Mouse (Mus musculus): ENCODE results near the gene L3mbtl4. TPM values are rescaled to one million over a fixed set of nuclear protein-coding genes. Genes with fewer than 3 reads are reported as not detected.

Gene L3mbtl4
- polyA plus RNA-seq, 1 experiment from 2014 or later, result not detected

DNA sequence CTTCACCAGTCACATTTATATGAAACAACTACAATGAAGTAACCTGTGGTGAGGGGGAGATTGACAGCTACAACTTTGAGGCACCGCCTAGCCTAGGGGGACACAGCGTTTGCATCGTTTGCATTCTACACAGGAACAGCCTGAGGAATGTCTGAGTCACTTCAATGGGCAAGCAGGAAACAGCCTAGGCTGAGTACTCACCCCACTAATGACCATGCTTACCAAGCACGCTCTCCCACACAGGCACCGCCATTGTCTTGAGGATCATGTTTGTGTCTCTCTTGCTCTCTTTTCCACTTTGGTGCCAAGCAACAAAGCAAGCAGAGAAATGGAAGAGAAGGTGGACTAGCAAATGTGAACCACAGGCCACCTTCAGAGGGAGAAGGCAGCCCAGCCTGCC, 484.8 kb downstream of the L3mbtl4 start:
- Histone ChIP-seq H3K4me1 (no peaks in the 10 kb centered on the region), H3K36me3 (no peaks in the 10 kb centered on the region), H3K27me3 (ENCODE audit: low read depth, poor library complexity, severe bottlenecking) (no peaks in the 10 kb centered on the region), H3K9me3 (replicated peaks) (no peaks in the 10 kb centered on the region), H3K4me3 (no peak overlapping the region), H3K27ac (no peak overlapping the region)
- 73% methylated on average over 5 of the region's 5 CpGs for WGBS
- no peak for DNase-seq (ENCODE audit: low spot score)

DNA sequence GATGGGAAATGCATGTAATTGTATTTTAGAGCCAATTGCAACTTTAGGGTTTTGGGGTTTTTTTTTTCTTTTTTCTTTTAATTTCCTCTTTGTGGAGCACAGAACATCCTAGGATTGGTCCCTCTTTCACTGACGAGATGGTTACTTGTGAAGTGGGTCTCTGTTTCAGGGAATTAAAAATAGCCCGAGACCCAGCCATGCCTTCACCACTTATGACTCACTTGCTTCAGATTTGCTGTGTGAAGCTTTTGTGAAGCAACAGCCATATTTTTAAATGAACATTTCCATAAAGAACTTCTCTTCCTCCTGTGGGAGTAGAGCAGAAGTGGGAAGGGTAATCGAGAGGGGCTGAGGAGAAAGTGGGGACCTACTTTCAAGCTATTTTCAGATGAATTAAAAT, 485.3 kb downstream of the L3mbtl4 start:
- Histone ChIP-seq H3K4me1 (no peaks in the 10 kb centered on the region), H3K27ac (no peak overlapping the region), H3K9me3 (replicated peaks) (no peaks in the 10 kb centered on the region), H3K36me3 (no peaks in the 10 kb centered on the region), H3K27me3 (ENCODE audit: low read depth, poor library complexity, severe bottlenecking) (no peaks in the 10 kb centered on the region), H3K4me3 (no peak overlapping the region)
- WGBS, result 91% methylated on average over 3 of the region's 3 CpGs
- DNase-seq (ENCODE audit: low spot score), result no peak

DNA sequence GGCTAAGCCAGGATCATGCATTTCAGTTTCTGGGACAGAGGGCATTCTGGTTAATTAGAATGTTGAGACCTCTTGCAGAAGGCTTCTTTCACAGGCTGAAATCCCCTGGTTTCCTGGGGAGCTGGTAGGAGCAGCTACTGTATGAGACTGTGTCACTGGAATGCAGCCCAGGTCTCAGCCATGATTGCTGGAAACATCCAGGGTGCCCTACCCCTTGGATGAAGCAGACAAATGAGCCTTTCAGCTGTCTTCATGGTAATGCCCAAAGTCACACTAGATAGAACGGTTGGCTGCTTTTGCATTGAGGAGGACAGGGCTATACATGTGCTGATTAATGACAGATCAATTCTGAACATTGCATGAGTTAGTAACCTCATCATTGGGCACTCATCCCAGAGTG, 486.4 kb downstream of the L3mbtl4 start:
- no peaks in the 10 kb centered on the region for H3K36me3 ChIP-seq
- no peaks in the 10 kb centered on the region for H3K27me3 ChIP-seq (ENCODE audit: low read depth, poor library complexity, severe bottlenecking)
- H3K4me1 ChIP-seq, result no peaks in the 10 kb centered on the region
- H3K27ac ChIP-seq, result no peak overlapping the region
- DNase-seq (ENCODE audit: low spot score), result no peak
- WGBS, result 93% methylated on average over 1 of the region's 1 CpGs
- no peaks in the 10 kb centered on the region for H3K9me3 ChIP-seq (replicated peaks)
- H3K4me3 ChIP-seq, result no peak overlapping the region

DNA sequence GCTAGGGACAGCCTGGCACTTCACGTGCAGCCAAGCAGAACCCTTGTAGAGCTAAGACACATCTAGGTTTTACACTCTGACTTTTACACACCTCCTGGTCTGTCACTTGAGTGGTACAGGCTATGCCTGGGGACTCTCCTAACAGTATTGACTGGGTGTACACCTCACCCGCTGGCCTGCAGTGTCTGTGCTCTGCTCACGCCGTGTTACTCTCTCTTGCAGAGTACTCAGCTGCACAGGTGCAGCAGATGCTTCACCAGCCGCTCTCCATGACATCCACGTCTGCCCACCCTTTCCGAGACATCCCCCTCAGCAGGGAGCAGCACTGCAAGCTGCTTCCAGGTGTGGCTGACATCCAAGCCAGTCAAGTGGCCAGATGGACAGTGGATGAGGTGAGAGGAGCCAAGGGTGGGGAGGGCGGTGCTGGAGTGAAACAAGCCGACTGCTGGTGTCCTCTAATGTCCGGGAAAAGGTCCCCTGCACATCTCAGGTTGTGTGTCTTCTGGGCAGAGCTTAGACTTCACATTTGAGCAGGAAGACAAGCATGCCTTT, 490.8 kb downstream of the L3mbtl4 start:
- H3K27me3 ChIP-seq (ENCODE audit: low read depth, poor library complexity, severe bottlenecking), result no peaks in the 10 kb centered on the region
- H3K27ac ChIP-seq, result no peak overlapping the region
- WGBS, result 85% methylated on average over 10 of the region's 10 CpGs
- no peaks in the 10 kb centered on the region for H3K36me3 ChIP-seq
- H3K4me3 ChIP-seq, result no peak overlapping the region
- H3K9me3 ChIP-seq (replicated peaks), result no peaks in the 10 kb centered on the region
- DNase-seq (ENCODE audit: low spot score), result no peak
- no peaks in the 10 kb centered on the region for H3K4me1 ChIP-seq

DNA sequence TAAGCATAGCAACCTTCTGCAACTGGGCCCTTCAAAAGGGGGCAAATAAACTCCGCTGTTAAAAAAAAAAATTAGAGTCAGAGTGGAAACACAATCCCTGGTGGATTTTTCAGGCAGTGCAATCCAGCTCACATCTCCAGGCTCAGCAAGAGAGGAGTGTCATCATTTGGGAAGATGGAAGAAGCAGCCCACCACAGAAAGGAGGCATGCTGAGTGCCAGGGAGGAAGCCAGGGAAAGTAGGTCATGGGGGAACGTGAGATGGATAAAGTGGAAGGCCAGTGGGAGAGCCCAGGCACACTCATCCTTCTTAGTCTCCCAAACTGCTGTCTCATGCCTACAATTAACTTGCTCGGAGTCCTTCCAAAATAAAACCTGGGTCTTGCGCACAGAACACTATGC, 496.0 kb downstream of the L3mbtl4 start:
- no peak overlapping the region for H3K27ac ChIP-seq
- no peaks in the 10 kb centered on the region for H3K9me3 ChIP-seq (replicated peaks)
- no peaks in the 10 kb centered on the region for H3K27me3 ChIP-seq (ENCODE audit: low read depth, poor library complexity, severe bottlenecking)
- H3K4me3 ChIP-seq, result no peak overlapping the region
- H3K4me1 ChIP-seq, result no peaks in the 10 kb centered on the region
- 86% methylated on average over 4 of the region's 4 CpGs for WGBS
- H3K36me3 ChIP-seq, result no peaks in the 10 kb centered on the region
- no peak for DNase-seq (ENCODE audit: low spot score)

DNA sequence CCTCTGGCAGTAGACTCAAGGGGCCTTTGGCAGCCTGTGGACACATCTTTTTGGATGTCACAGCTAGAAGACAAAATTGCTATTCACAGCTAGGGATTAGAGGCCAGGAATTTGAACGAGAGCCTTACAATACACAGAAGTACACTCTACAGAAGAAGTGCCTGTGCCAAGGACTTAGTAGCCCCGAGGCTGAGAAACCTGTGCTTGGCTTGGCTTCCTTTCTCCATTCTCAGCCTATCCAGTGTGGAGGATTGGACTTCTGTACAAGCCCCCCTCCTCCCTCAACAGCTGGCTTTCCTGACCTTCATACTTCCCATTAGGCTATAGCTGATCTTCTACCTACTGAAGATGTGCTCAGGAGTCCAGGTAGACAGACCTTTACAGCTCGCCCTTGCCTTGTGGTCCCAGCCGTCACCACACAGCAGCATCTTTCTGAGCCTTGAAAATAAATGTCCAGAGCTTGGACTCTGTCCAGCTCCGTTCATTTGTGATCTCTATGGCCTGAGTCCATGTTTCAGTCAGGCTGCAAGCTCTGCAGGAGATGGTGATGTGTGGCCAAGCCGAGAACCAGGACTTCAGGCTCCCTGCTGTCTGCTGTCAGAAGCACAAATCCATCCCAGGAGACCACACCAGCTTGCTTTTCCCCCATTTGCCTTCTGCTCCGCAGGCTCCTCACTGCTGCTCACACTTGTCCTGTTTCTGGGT, 497.6 kb downstream of the L3mbtl4 start:
- Histone ChIP-seq H3K36me3 (no peaks in the 10 kb centered on the region), H3K4me3 (no peak overlapping the region), H3K9me3 (replicated peaks) (no peaks in the 10 kb centered on the region), H3K27ac (no peak overlapping the region), H3K4me1 (no peaks in the 10 kb centered on the region), H3K27me3 (ENCODE audit: low read depth, poor library complexity, severe bottlenecking) (no peaks in the 10 kb centered on the region)
- 78% methylated on average over 7 of the region's 7 CpGs for WGBS
- DNase-seq (ENCODE audit: low spot score), result no peak

DNA sequence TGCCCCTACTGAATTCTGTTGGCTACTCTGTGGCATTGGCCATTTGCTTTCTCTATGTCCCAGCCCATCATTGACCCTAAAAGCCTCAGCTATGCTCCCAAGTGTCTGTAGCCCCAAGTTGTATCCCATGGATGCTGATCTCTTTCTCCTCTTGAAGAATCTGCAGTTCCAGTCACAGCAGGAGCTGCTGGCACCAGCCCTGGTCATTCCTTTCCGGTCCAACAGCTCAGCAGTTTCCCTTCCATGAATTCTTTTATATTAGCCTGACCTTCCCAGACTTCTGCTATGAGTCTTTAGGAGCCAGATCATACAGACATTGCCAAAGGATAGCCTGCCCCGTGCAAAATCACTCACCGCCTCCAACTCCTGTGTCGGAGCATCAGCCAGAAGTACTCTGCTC, 520.1 kb downstream of the L3mbtl4 start:
- DNase-seq (ENCODE audit: low spot score), result no peak
- no peaks in the 10 kb centered on the region for H3K4me1 ChIP-seq
- no peaks in the 10 kb centered on the region for H3K27me3 ChIP-seq (ENCODE audit: low read depth, poor library complexity, severe bottlenecking)
- H3K4me3 ChIP-seq, result no peak overlapping the region
- no peaks in the 10 kb centered on the region for H3K9me3 ChIP-seq (replicated peaks)
- no peak overlapping the region for H3K27ac ChIP-seq
- WGBS, result 95% methylated on average over 4 of the region's 4 CpGs
- no peaks in the 10 kb centered on the region for H3K36me3 ChIP-seq

DNA sequence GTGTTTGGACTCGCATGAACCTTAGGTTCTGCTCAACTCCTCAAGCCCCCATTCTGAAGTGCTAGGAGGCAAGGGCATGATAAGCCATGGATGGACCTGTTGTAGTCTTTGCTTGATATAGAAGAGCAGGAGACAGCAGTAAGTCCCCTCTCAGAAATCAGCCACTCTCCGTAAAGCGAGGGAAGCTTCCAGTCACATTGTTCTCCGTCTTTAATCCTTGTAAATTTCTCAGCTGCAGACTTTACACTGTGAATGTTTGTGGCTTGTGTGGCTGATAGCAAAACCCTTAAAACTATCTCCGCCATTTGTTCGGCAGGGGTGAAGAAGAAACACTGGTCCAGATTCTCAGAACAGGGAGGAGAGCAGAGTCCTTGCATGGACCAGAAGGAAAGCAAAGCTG, 552.7 kb downstream of the L3mbtl4 start, which contains the start of gene Tmem200c:
Gene Tmem200c (plus strand): TSS at position 301 of the 400 bp plus-strand sequence.
- Histone ChIP-seq H3K27ac (no peak within 1 kb of the TSS), H3K4me1 (no peaks in the 10 kb centered on the region)
- WGBS, result 85% methylated on average over 6 of the region's 6 CpGs

More for the DNA sequence above, 552.7 kb downstream of the L3mbtl4 start, which contains the start of gene Tmem200c:
- Histone ChIP-seq H3K27me3 (ENCODE audit: low read depth, poor library complexity, severe bottlenecking) (no peaks in the 10 kb centered on the region), H3K4me3 (no peak within 1 kb of the TSS), H3K9me3 (replicated peaks) (no peaks in the 10 kb centered on the region), H3K36me3 (no peaks in the 10 kb centered on the region)
- DNase-seq (ENCODE audit: low spot score), result no peak

All from limb, embryonic 10.5 days (tissue).